Mouse (Mus musculus) right cerebral cortex, postnatal 10 days (tissue): ENCODE data around the gene Klkb1.

Source experiments
- DNase-seq, 2 experiments: peaks; one replicate each; pipeline ENCODE4 v3.0.0; 2021; ENCODE audit warnings: low spot score in 2 of 2

The Klkb1 gene

GRCm38 (mm10) chr8:45268485-45268884, 26.2 kb downstream of the Klkb1 start:
- no peak for DNase-seq

- peak in 1 of 2 experiments; percentile 31 for DNase-seq
These were observed 26.9 kb downstream of the Klkb1 start for GRCm38 (mm10) chr8:45267611-45268391.

- no peak for DNase-seq
These were observed 27.7 kb downstream of the Klkb1 start for GRCm38 (mm10) chr8:45266993-45267392.

GRCm38 (mm10) chr8:45264918-45265317, 29.7 kb downstream of the Klkb1 start:
- no peak for DNase-seq

GRCm38 (mm10) chr8:45262851-45263250, 31.8 kb downstream of the Klkb1 start:
- no peak for DNase-seq

- no peak for DNase-seq
These were observed 32.7 kb downstream of the Klkb1 start, which contains the start of gene F11 for GRCm38 (mm10) chr8:45261920-45262319. Gene F11, minus strand, starts transcription at chr8:45262031.

GRCm38 (mm10) chr8:45258421-45258820, 36.2 kb downstream of the Klkb1 start:
- no peak for DNase-seq

GRCm38 (mm10) chr8:45255040-45255439, 39.6 kb downstream of the Klkb1 start:
- DNase-seq: no peak

- DNase-seq: no peak
These were observed 40.3 kb downstream of the Klkb1 start for GRCm38 (mm10) chr8:45254194-45254842.

- DNase-seq: no peak
These were observed 41.1 kb downstream of the Klkb1 start for GRCm38 (mm10) chr8:45253586-45253985.

GRCm38 (mm10) chr8:45253111-45253510, 41.5 kb downstream of the Klkb1 start:
- DNase-seq: no peak

- no peak for DNase-seq
These were observed 48.4 kb downstream of the Klkb1 start for GRCm38 (mm10) chr8:45246307-45246706.

GRCm38 (mm10) chr8:45239363-45239762, 55.3 kb downstream of the Klkb1 start:
- DNase-seq: no peak

- DNase-seq: peak; percentile 36 to 44
These were observed 56.4 kb downstream of the Klkb1 start for GRCm38 (mm10) chr8:45238282-45238681.

GRCm38 (mm10) chr8:45236164-45236912, 58.3 kb downstream of the Klkb1 start:
- peak; percentile 59 to 79 for DNase-seq

- DNase-seq: no peak
These were observed 59.4 kb downstream of the Klkb1 start for GRCm38 (mm10) chr8:45235228-45235627.

GRCm38 (mm10) chr8:45233256-45233655, 61.4 kb downstream of the Klkb1 start:
- no peak for DNase-seq
